Mouse (Mus musculus) right cerebral cortex, adult 2 months (tissue): ENCODE data around the gene Col7a1.

ENCODE experiments used
- DNase-seq, 2 experiments: peaks; one replicate each; pipeline ENCODE4 v3.0.0; 2021 to 2022; ENCODE audit warnings: low spot score in 2 of 2

Col7a1 gene

DNA sequence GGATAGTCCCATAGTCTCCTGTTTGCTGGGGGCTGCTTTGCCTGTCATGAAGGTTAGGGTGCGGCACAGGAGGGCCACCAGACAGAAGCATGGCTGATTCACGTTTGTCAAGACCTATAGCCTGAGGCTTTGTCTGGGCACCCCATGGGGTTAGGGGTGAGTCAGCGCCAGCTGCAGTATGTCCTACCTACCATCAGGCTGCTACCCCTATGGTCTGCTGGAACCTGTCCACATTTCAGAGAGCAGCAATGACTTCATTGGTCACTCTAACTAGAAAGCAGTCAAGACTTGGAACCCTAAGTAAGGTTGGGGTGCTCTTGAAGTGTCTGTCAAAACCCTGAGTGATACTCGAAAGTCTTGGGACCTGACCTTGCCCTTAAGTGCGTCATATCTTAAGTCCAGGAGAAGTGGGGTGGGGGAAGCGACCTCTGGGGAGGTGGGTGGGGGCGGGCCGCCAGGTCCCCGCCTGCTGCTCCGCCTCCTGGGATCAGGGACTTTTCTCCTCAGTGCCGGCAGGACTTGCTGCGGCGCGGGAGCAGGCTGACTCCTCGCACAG, at the start of gene Col7a1:
Col7a1 (plus strand) TSS at position 506 of the 556 bp plus-strand sequence.
- no peak for DNase-seq

- DNase-seq: no peak
These were observed 41.1 kb upstream of the Col7a1 start for GRCm38 (mm10) chr9:108912308-108912707.

- no peak for DNase-seq
These were observed 40.2 kb upstream of the Col7a1 start for GRCm38 (mm10) chr9:108913161-108913560.

DNA sequence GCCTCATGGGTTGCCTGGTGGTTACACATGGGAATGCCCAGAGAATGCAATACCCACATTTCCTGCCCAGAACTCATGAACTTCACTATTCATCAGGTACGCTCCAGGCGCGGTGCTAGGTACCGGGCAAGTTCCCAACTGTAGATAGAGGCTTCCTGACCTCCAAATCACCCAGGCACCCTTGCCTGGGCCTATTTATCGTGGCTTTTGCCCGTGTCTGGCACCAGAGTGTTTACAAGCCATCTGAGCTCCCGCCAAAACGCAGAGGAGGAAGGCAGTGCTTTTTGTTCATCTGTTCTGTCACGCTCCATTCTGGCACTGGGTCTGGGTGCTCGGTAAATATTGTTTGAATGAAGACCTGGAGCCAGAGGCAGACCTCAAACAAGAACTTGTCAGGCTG, 39.8 kb upstream of the Col7a1 start:
- no peak for DNase-seq

- peak; percentile 34 to 51 for DNase-seq
These were observed 38.9 kb upstream of the Col7a1 start, which contains the start of gene Tmem89 for GRCm38 (mm10) chr9:108914491-108914890. Gene Tmem89, plus strand, starts transcription at chr9:108914619.

- no peak for DNase-seq
These were observed 27.5 kb upstream of the Col7a1 start for GRCm38 (mm10) chr9:108925897-108926296.

DNA sequence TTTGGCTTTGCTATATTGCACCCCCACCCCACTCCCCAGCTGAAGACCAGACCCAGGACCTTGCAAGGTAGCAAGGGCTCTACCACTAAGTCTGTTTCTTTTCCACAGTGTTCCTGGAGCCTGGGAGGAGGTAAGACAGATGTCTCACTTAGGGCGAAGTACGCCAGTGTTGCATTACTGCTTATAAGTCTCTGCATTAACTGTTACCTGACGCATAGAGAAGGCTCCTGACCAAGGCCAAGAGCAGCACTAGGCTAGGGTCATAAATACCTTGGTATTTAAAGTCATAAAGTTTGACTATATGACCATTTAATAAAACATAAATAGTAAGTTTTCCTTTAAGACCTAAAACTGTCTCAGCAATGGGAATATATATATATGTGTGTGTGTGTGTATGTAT, 25.0 kb upstream of the Col7a1 start:
- DNase-seq: no peak

- no peak for DNase-seq
These were observed 17.4 kb upstream of the Col7a1 start for GRCm38 (mm10) chr9:108935991-108936390.

GRCm38 (mm10) chr9:108936418-108937364, 16.7 kb upstream of the Col7a1 start, which contains the start of gene Uqcrc1:
Gene Uqcrc1, plus strand, starts transcription at chr9:108936633.
- DNase-seq: peak; percentile 94 to 96

- DNase-seq: peak in 1 of 2 experiments; percentile 26
These were observed 8.3 kb upstream of the Col7a1 start for GRCm38 (mm10) chr9:108945111-108945510.

DNA sequence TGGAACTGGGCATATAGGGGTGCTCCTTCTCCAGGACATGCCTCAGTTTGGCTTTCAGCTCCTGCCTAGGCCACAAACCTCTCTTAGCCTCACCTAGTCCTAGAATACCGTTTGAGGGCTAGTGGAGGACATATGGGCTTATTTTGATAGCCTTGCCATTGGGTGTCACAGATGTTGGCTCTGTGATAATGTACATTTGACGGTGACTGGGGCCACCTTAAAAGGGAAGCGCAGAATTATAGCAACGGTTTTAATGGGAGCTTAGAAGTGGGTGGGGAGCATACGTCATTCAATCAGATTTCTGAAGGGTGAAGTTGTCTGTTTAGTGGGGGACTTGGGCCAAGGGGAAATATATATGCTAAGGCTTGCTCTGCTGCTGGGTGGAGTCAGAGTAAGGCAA, 7.8 kb upstream of the Col7a1 start:
- DNase-seq: no peak

DNA sequence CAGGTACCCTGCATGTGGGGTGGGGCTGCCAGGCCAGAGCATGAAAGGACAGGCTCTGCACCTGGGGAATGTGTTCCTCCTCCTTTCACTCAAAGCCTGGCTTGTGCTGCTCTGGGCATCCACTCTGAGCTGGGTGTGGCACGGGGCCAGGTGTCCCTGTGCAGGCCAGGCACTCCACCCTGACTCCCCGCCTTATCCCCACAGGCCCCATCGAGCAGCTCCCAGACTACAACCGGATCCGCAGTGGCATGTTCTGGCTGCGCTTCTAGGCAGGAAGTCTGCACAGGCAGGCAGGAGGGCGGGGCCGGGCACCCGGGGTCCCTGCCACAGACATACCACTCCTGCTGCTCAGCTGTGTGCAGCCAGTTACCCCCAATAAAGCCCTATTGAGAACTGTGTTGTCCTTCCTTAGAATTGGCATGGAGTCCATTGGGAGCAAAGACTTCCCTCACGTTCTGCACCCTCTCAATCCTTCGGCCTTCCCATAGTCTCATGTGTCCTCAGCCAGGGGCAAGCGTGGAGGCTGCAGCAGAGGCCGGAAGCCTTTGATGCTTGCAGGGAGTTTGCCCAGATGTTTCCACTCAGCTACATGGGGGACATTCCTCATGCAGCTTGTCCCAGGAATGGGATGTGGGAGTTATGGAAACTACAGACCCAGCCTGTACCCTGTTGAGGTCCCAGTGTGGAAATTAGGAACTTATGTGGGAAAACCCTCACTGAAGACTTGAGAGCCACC, 4.0 kb upstream of the Col7a1 start:
- no peak for DNase-seq

GRCm38 (mm10) chr9:108949967-108950728, 3.2 kb upstream of the Col7a1 start:
- no peak for DNase-seq

DNA sequence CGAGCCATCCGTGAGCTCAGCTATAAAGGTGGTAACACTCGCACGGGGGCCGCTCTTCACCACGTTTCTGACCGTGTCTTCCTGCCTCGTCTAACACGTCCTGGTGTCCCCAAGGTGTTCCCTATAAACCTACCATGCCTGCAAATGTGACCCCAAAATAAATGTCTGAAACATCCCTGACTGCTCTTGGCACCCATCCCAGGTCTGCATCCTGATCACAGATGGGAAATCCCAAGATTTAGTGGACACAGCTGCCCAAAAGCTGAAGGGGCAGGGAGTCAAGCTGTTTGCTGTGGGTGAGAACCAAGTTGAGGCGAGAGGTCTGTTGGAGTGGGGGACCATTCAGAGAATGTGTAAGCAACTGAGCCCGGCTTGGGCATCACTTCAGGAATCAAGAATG, 1.9 kb downstream of the Col7a1 start:
- no peak for DNase-seq

DNA sequence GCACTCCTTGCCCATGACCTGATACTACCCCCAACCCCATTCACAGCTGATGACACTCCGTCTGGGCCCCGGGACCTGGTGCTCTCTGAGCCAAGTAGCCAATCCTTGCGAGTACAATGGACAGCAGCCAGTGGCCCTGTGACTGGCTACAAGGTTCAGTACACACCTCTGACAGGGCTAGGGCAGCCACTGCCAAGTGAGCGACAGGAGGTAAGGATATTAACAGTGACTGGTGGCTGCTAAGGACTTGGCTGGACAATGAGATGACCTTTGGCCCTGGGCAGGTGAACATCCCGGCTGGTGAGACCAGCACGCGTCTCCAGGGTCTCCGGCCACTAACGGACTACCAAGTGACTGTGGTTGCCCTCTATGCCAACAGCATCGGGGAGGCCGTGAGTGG, 2.5 kb downstream of the Col7a1 start:
- no peak for DNase-seq

- DNase-seq: no peak
These were observed 10.2 kb downstream of the Col7a1 start for GRCm38 (mm10) chr9:108963577-108963976.

DNA sequence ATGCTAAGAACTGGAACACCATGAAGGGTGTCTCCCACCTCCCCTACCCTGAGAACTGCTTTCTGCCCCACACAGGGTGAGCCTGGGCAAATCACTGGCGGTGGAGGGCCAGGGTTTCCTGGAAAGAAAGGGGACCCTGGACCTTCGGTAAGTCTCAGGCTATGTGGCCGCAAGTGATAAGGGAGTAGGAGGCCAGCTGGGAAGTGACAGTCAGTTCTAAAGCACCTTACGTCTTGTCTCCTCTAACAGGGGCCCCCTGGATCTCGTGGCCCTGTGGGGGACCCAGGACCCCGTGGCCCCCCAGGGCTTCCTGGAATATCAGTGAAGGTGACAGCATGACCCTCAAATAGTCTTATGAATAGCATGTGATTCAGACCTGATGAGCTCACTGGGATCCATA, 11.0 kb downstream of the Col7a1 start:
- DNase-seq: no peak

GRCm38 (mm10) chr9:108970623-108971022, 17.2 kb downstream of the Col7a1 start:
- no peak for DNase-seq

DNA sequence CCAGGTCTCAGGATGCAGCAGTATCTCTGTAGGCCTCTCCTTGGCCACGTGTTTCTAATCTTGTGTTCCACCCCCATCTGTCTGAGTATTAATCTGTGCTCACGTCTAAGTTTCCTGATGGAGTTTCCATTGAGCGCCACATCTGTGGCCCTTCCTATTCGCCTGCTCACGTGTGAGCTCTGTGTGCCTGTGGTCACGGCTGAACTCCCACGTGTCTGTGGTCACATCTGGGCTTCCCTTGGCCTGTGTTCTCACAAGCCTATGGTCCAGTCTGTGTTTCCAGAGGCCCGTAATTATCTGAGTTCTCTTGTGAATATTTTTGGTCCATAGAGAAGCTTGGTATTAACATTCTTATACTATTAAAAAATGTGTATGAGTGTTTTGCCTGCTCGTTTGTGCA, 23.1 kb downstream of the Col7a1 start:
- no peak for DNase-seq

GRCm38 (mm10) chr9:108977966-108978365, 24.6 kb downstream of the Col7a1 start:
- no peak for DNase-seq

- no peak for DNase-seq
These were observed 29.1 kb downstream of the Col7a1 start for GRCm38 (mm10) chr9:108982498-108982897.

GRCm38 (mm10) chr9:108983209-108983608, 29.8 kb downstream of the Col7a1 start:
- DNase-seq: no peak
